Mouse (Mus musculus): ENCODE measurements around the gene Hdac11.

DNA sequence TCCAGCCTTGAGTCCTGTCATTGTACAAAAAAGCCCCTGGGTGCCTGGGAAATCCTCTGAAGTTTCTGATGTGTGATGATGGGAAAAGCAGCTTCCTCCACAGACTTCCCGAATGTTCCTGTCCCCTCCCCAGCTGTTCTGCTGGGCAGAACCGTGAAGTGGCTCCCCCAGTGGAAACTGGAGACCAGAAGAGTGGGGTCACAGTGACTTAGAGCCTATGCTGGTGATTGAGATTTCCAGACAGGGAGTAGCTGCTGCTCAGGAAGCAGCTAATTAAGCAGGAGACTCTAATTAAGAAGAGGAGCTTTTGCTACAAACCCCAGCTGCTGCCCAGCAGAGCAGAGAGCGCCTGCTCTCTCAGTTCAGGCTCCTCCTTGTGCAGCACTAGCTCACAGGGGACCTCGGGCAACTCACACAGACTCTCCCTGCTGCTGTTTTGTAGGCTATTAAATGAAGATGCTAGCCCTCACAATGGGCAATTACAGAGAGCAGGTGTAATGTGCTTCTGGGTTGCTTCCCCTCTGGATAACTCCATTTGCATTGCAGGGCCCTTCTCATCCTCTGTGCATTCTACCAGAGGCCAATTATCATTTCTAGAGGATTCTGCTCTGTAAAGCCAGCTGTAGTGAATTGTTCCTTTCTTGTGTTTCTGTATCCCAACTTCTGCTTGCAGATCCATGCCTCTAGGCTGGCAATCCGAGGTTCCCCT, 9.9 kb upstream of the Hdac11 start:
- TF ChIP-seq CTCF (IDR thresholded peaks at IDR 0.05; ENCODE audit: low read depth): no peak
- no peak for TF ChIP-seq EP300 (IDR thresholded peaks at IDR 0.05; ENCODE audit: low read depth)

Measured in liver, postnatal 0 days (tissue).